Mouse (Mus musculus) heart, embryonic 15.5 days (tissue): ENCODE results near the gene Cd3e. TPM values are rescaled to one million over a fixed set of nuclear protein-coding genes. Genes with fewer than 3 reads are reported as not detected.

Experiments used
- ATAC-seq: fragments of 200-750 bp; cut with Nextera tagmentation; replicated peaks from 2 replicates; pipeline ENCODE4 v1.8.0; 2017; ENCODE audit warnings: low read depth, moderate TSS enrichment; ENCODE audit not compliant: insufficient number of reproducible peaks, insufficient read depth, low FRiP score
- H3K27ac ChIP-seq: fragments of 300-500 bp; sonication (generic); 2 replicates; pipeline ENCODE4 v1.5.1; 2015; ENCODE audit warnings: mild to moderate bottlenecking, inconsistent platforms
- H3K27me3 ChIP-seq: fragments of 300-500 bp; sonication (generic); 2 replicates; pipeline ENCODE4 v1.6.1; 2015; ENCODE audit warnings: inconsistent platforms
- H3K36me3 ChIP-seq: fragments of 300-500 bp; sonication (generic); 2 replicates; pipeline ENCODE4 v1.6.1; 2015; ENCODE audit warnings: mild to moderate bottlenecking, inconsistent platforms
- H3K4me1 ChIP-seq: fragments of 300-500 bp; sonication (generic); replicated peaks from 2 replicates; pipeline ENCODE4 v1.6.1; 2015; ENCODE audit warnings: inconsistent platforms
- H3K4me2 ChIP-seq: fragments of 300-500 bp; sonication (generic); 2 replicates; pipeline ENCODE4 v1.6.1; 2015; ENCODE audit warnings: inconsistent platforms, mild to moderate bottlenecking, moderate library complexity
- H3K4me3 ChIP-seq: fragments of 300-500 bp; sonication (generic); 2 replicates; pipeline ENCODE4 v1.5.1; 2015; ENCODE audit warnings: mild to moderate bottlenecking, inconsistent platforms
- H3K9ac ChIP-seq: fragments of 300-500 bp; sonication (generic); 2 replicates; pipeline ENCODE4 v1.6.1; 2015; ENCODE audit warnings: mild to moderate bottlenecking, inconsistent platforms
- H3K9me3 ChIP-seq: fragments of 300-500 bp; sonication (generic); replicated peaks from 2 replicates; pipeline ENCODE4 v1.6.1; 2016; ENCODE audit warnings: inconsistent platforms
- WGBS: fragments of 180-500 bp; shearing (Covaris S2); methylation state at CpG from one replicate; pipeline ENCODE4 v1.1.7; 2015; ENCODE audit warnings: mixed read lengths; 5-methylcytosine and 5-hydroxymethylcytosine counted together
- polyA plus RNA-seq: library from polyadenylated mRNA; unstranded; fragments of >200 nt; fragmentation: Nextera tagmentation; extraction: Ambion mirVana; gene quantifications from 2 replicates; pipeline ENCODE4 v1.2.1, GENCODE M21; 2015

Gene Cd3e
- polyA plus RNA-seq, 1 experiment from 2014 or later: 2.9 TPM

GRCm38 (mm10) chr9:45014879-45015278 lies 5.5 kb upstream of the Cd3e start:
- WGBS: 32% methylated on average over 2 of the region's 2 CpGs
- H3K4me3 ChIP-seq: no peak overlapping the region
- no peaks in the 10 kb centered on the region for H3K27me3 ChIP-seq
- no peak overlapping the region for H3K9ac ChIP-seq
- H3K36me3 ChIP-seq: no peaks in the 10 kb centered on the region
- no peak overlapping the region for H3K27ac ChIP-seq
- ATAC-seq: no peak
- no peaks in the 10 kb centered on the region for H3K9me3 ChIP-seq
- no peak overlapping the region for H3K4me2 ChIP-seq
- H3K4me1 ChIP-seq: no peaks in the 10 kb centered on the region

- Histone ChIP-seq H3K9me3 (no peaks in the 10 kb centered on the region), H3K4me2 (no peak overlapping the region), H3K36me3 (no peaks in the 10 kb centered on the region), H3K4me1 (no peaks in the 10 kb centered on the region), H3K9ac (no peak overlapping the region), H3K27me3 (no peaks in the 10 kb centered on the region), H3K4me3 (no peak overlapping the region), H3K27ac (no peak overlapping the region)
- no peak for ATAC-seq
- WGBS: 36% methylated on average over 6 of the region's 6 CpGs
Observed at GRCm38 (mm10) chr9:45011291-45011690, 1.9 kb upstream of the Cd3e start.

DNA sequence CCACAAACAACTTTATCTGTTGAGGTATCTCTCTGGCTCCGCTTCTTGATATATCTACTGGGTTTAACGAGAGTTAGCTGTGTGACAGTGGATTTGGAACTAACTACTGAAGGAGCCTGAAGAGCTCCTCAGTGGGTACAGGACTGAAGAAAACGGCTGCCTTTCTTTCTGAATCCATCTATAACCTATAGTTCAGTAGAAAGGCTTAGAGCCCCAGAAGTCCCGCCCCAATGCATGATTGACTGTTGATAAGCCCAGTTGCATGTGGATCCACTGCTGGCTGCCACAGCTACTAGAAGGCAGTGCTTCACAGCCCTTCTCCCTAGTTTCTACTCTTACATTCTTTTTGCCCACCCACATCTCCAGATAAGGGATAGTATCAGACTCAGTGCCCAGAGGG lies 1.0 kb upstream of the Cd3e start:
- Histone ChIP-seq H3K4me3 (no peak overlapping the region), H3K27ac (peak overlapping the region; percentile 16; the same call in 1 of the 2 replicates), H3K27me3 (no peaks in the 10 kb centered on the region), H3K4me1 (no peaks in the 10 kb centered on the region), H3K9ac (no peak overlapping the region), H3K9me3 (no peaks in the 10 kb centered on the region), H3K4me2 (no peak overlapping the region), H3K36me3 (no peaks in the 10 kb centered on the region)
- WGBS: 60% methylated on average over 4 of the region's 4 CpGs
- no peak for ATAC-seq

GRCm38 (mm10) chr9:45008342-45008741 lies 1.1 kb downstream of the Cd3e start:
- Histone ChIP-seq H3K27ac (no peak overlapping the region; the same call in 1 of the 2 replicates), H3K27me3 (peaks cover 4% of the 10 kb centered on the region; the same call in 1 of the 2 replicates), H3K36me3 (no peaks in the 10 kb centered on the region), H3K9ac (no peak overlapping the region), H3K4me2 (no peak overlapping the region), H3K9me3 (no peaks in the 10 kb centered on the region), H3K4me1 (no peaks in the 10 kb centered on the region), H3K4me3 (peak overlapping the region; percentile 3; the same call in 1 of the 2 replicates)
- no peak for ATAC-seq
- 70% methylated on average over 4 of the region's 4 CpGs for WGBS

DNA sequence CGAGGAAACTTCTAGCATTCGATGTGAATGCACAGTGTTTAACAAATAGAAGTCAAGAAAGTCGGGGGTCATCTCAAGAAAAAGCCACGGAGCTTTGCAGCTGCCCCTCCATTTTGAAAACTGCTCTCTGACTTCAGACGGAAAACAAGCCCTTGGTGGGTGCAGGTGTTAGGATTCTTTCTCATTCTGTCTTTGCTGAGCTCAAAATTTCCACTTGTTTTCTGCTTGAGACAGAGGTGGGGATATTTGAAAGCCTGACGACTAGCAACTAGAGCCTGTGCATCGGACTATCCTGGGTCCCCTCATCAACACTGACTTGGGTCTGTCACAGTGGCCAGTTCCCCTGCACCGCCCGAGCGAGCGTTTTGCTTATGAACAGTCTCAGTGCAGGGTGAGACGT lies 2.0 kb downstream of the Cd3e start:
- H3K4me1 ChIP-seq: no peaks in the 10 kb centered on the region
- H3K4me2 ChIP-seq: no peak overlapping the region
- no peaks in the 10 kb centered on the region for H3K36me3 ChIP-seq
- no peak for ATAC-seq
- peaks cover 4% of the 10 kb centered on the region; the same call in 1 of the 2 replicates for H3K27me3 ChIP-seq
- no peak overlapping the region for H3K27ac ChIP-seq
- WGBS: 69% methylated on average over 12 of the region's 12 CpGs
- H3K9me3 ChIP-seq: no peaks in the 10 kb centered on the region
- H3K4me3 ChIP-seq: no peak overlapping the region
- no peak overlapping the region for H3K9ac ChIP-seq

DNA sequence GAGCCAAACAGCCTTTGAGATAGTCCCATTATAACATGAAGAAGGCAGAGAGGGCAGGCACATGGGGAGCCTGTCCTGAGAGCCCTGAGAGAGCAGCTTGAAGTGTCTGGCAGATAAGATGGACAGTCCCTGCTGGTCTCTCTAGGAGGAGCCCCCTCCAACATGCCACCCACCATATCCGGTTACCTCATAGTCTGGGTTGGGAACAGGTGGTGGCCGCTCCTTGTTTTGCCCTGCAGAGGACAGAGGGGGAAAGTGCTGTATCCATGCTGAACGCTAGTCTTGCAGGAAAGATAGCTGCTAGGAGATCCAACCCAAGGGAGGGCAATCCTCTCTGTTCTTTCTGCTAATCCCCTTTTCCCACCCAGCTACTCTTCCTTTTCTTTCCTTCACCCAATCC lies 9.2 kb downstream of the Cd3e start:
- Histone ChIP-seq H3K27ac (no peak overlapping the region), H3K4me2 (no peak overlapping the region), H3K9ac (no peak overlapping the region), H3K4me3 (no peak overlapping the region), H3K9me3 (no peaks in the 10 kb centered on the region), H3K27me3 (peaks cover 7% of the 10 kb centered on the region; the same call in 1 of the 2 replicates), H3K36me3 (no peaks in the 10 kb centered on the region), H3K4me1 (no peaks in the 10 kb centered on the region)
- 53% methylated on average over 3 of the region's 3 CpGs for WGBS
- no peak for ATAC-seq

DNA sequence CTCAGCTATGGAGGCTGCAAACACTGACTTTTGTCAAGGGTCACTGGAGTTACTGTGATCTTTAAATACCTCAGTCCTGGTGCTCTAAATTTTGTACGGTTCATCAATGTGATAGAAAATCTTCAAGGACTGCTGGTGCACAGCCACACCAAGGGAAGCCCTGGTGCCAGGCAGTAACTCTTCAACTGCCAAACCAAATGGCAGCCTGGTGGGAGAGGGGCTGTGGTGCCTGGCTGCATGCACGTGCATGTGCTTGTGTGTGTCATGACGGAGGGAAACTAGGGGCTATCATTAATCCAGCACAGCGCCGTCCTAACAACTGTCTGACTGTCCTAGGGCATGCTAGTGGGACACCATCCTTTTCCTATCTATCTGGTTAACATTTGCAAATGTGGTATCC lies 9.7 kb downstream of the Cd3e start:
- no peaks in the 10 kb centered on the region for H3K36me3 ChIP-seq
- ATAC-seq: no peak
- H3K27ac ChIP-seq: no peak overlapping the region
- H3K9me3 ChIP-seq: no peaks in the 10 kb centered on the region
- no peaks in the 10 kb centered on the region for H3K4me1 ChIP-seq
- H3K27me3 ChIP-seq: peaks cover 6% of the 10 kb centered on the region; the same call in 1 of the 2 replicates
- WGBS: 71% methylated on average over 5 of the region's 5 CpGs
- no peak overlapping the region for H3K4me2 ChIP-seq
- no peak overlapping the region for H3K9ac ChIP-seq
- H3K4me3 ChIP-seq: no peak overlapping the region

DNA sequence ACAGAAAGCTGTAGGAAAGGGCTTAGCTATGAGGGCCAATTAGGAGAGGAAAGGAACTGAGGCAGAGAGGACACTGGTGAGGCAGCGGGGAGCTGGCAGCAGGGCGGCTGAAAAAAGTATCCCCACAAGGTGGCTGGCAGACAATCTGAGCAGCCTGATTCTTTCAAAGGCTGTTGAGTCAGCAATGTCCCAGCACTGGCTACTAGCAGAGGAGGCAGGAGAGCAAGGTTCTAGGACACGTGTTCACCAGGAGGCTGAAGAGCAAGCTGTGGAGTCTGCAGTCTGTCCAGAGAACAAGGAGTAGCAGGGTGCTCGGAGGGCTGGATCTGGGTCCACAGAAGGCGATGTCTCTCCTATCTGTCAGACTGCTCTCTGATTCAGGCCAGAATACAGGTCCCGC lies 10.3 kb downstream of the Cd3e start:
- WGBS: 47% methylated on average over 6 of the region's 6 CpGs
- Histone ChIP-seq H3K4me2 (no peak overlapping the region), H3K9me3 (no peaks in the 10 kb centered on the region), H3K27ac (no peak overlapping the region), H3K9ac (no peak overlapping the region), H3K36me3 (no peaks in the 10 kb centered on the region), H3K27me3 (0 out of 2 replicates have a peak, but pooled peaks cover 3% of the 10 kb centered on the region), H3K4me1 (no peaks in the 10 kb centered on the region), H3K4me3 (no peak overlapping the region)
- no peak for ATAC-seq

- 52% methylated on average over 11 of the region's 11 CpGs for WGBS
- Histone ChIP-seq H3K27me3 (0 out of 2 replicates have a peak, but pooled peaks cover 3% of the 10 kb centered on the region), H3K4me3 (no peak overlapping the region), H3K9ac (no peak overlapping the region), H3K4me2 (no peak overlapping the region), H3K36me3 (no peaks in the 10 kb centered on the region), H3K9me3 (no peaks in the 10 kb centered on the region), H3K27ac (no peak overlapping the region), H3K4me1 (no peaks in the 10 kb centered on the region)
- ATAC-seq: no peak
Observed at GRCm38 (mm10) chr9:44998138-44998537, 11.3 kb downstream of the Cd3e start.

DNA sequence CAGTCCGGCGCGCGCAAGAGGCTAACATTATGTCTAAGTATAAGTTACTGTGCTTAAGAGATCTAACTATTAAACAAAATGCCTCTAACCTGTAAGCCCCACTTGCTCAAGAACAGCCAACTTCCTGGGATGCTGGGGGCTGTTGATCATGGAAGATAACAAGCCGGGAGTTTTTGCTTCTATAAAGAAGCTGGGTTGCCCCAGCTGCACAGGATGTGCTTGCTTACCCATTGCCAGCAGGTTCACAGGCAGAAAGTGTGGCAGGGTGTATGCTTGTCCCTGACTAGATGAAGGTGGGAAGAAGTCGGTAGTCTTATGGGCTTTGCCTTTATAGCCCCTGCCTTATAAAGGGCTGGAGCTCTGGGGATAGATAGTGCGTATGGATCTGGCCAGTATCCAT lies 12.8 kb downstream of the Cd3e start:
- Histone ChIP-seq H3K36me3 (no peaks in the 10 kb centered on the region), H3K4me3 (no peak overlapping the region), H3K4me2 (no peak overlapping the region), H3K9me3 (no peaks in the 10 kb centered on the region), H3K9ac (no peak overlapping the region), H3K27me3 (0 out of 2 replicates have a peak, but pooled peaks cover 3% of the 10 kb centered on the region), H3K4me1 (no peaks in the 10 kb centered on the region), H3K27ac (no peak overlapping the region)
- 90% methylated on average over 7 of the region's 7 CpGs for WGBS
- no peak for ATAC-seq

DNA sequence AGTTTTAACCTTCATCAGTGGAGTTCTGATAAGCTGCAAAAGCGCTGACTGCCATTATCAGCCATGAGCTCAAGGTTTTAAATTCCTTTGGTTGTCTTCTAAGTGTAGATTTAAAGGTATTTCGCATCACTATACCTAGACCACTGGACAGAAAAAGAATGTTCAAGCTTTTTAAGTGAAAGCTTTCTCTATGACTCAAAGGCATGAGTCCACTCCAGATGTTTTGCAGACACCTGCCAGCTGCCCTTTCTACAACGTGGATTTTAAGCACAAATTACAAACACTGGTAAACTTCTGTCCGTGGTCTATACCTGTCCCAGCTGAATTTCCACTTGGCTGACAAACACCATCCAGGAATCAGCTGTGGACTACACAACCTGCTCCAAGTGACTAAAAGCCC lies 14.5 kb downstream of the Cd3e start:
- WGBS: 59% methylated on average over 4 of the region's 4 CpGs
- Histone ChIP-seq H3K4me3 (no peak overlapping the region), H3K27me3 (0 out of 2 replicates have a peak, but pooled peaks cover 3% of the 10 kb centered on the region), H3K9me3 (no peaks in the 10 kb centered on the region), H3K4me2 (no peak overlapping the region), H3K36me3 (no peaks in the 10 kb centered on the region), H3K4me1 (no peaks in the 10 kb centered on the region), H3K27ac (no peak overlapping the region), H3K9ac (no peak overlapping the region)
- ATAC-seq: no peak

GRCm38 (mm10) chr9:44993268-44993667 lies 16.2 kb downstream of the Cd3e start:
- no peaks in the 10 kb centered on the region for H3K27me3 ChIP-seq
- no peak overlapping the region for H3K27ac ChIP-seq
- H3K9ac ChIP-seq: no peak overlapping the region
- no peaks in the 10 kb centered on the region for H3K9me3 ChIP-seq
- ATAC-seq: no peak
- H3K4me2 ChIP-seq: no peak overlapping the region
- 75% methylated on average over 2 of the region's 2 CpGs for WGBS
- H3K4me3 ChIP-seq: no peak overlapping the region
- no peaks in the 10 kb centered on the region for H3K4me1 ChIP-seq
- no peaks in the 10 kb centered on the region for H3K36me3 ChIP-seq
